Mouse (Mus musculus): ENCODE data around the gene Lrp5.

DNA sequence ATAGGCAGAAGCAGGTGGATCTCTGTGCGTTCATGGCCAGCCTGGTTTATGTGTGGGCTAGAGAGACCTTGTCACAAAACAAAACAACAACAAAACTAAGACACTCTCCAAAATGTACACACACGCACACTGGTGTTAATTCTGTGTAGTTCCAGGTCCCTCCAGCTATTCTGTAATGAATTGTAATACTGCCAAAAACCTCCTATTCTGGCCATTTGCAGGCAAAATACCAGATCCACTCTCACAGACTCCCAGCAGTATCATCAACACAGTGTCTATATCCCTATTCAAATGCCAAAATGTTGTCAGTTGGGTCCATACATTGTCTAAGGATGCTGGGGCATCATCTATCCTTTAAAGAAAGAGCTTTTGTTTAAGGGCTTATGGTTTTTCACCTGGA lies 141.4 kb downstream of the Lrp5 start:
- TF ChIP-seq CTCF (IDR thresholded peaks at IDR 0.05; ENCODE audit: low read depth) (no peak), EP300 (IDR thresholded peaks at IDR 0.05; ENCODE audit: low read depth) (no peak)
